Mouse (Mus musculus): ENCODE results near the gene Rgs6. TPM values are rescaled to one million over a fixed set of nuclear protein-coding genes. Genes with fewer than 3 reads are reported as not detected.
A peak's percentile ranks its signal among the peaks of the same experiment; 100 is the strongest.

Gene Rgs6
- total RNA-seq, 2 experiments from 2014 or later, result 20.6 to 20.7 TPM

- DNase-seq (ENCODE audit: low spot score in 2 of 2), result no peak
Measured at GRCm38 (mm10) chr12:82751846-82752245, 163.8 kb downstream of the Rgs6 start.

- no peak for DNase-seq (ENCODE audit: low spot score in 2 of 2)
Measured at GRCm38 (mm10) chr12:82754501-82754900, 166.4 kb downstream of the Rgs6 start.

GRCm38 (mm10) chr12:82756756-82757155, 168.7 kb downstream of the Rgs6 start:
- DNase-seq (ENCODE audit: low spot score in 2 of 2), result peak; percentile 13 to 16

GRCm38 (mm10) chr12:82757367-82757766, 169.3 kb downstream of the Rgs6 start:
- DNase-seq (ENCODE audit: low spot score in 2 of 2), result no peak

- DNase-seq (ENCODE audit: low spot score in 2 of 2), result no peak
Measured at GRCm38 (mm10) chr12:82762046-82762445, 174.0 kb downstream of the Rgs6 start.

GRCm38 (mm10) chr12:82768726-82769125, 180.6 kb downstream of the Rgs6 start:
- DNase-seq (ENCODE audit: low spot score in 2 of 2), result no peak

GRCm38 (mm10) chr12:82772215-82772614, 184.1 kb downstream of the Rgs6 start:
- no peak for DNase-seq (ENCODE audit: low spot score in 2 of 2)

GRCm38 (mm10) chr12:82774576-82774975, 186.5 kb downstream of the Rgs6 start:
- DNase-seq (ENCODE audit: low spot score in 2 of 2), result no peak

GRCm38 (mm10) chr12:82776686-82777085, 188.6 kb downstream of the Rgs6 start:
- DNase-seq (ENCODE audit: low spot score in 2 of 2), result no peak

GRCm38 (mm10) chr12:82780936-82781335, 192.8 kb downstream of the Rgs6 start:
- no peak for DNase-seq (ENCODE audit: low spot score in 2 of 2)

- no peak for DNase-seq (ENCODE audit: low spot score in 2 of 2)
Measured at GRCm38 (mm10) chr12:82781414-82781813, 193.3 kb downstream of the Rgs6 start.

- no peak for DNase-seq (ENCODE audit: low spot score in 2 of 2)
Measured at GRCm38 (mm10) chr12:82792122-82792521, 204.0 kb downstream of the Rgs6 start.

GRCm38 (mm10) chr12:82799892-82800291, 211.8 kb downstream of the Rgs6 start:
- no peak for DNase-seq (ENCODE audit: low spot score in 2 of 2)

- DNase-seq (ENCODE audit: low spot score in 2 of 2), result no peak
Measured at GRCm38 (mm10) chr12:82801736-82802135, 213.6 kb downstream of the Rgs6 start.

GRCm38 (mm10) chr12:82802711-82803110, 214.6 kb downstream of the Rgs6 start:
- DNase-seq (ENCODE audit: low spot score in 2 of 2), result no peak

- no peak for DNase-seq (ENCODE audit: low spot score in 2 of 2)
Measured at GRCm38 (mm10) chr12:82805167-82805566, 217.1 kb downstream of the Rgs6 start.

- no peak for DNase-seq (ENCODE audit: low spot score in 2 of 2)
Measured at GRCm38 (mm10) chr12:82810631-82811030, 222.5 kb downstream of the Rgs6 start.

- DNase-seq (ENCODE audit: low spot score in 2 of 2), result no peak
Measured at GRCm38 (mm10) chr12:82815982-82816381, 227.9 kb downstream of the Rgs6 start.

GRCm38 (mm10) chr12:82819328-82819727, 231.2 kb downstream of the Rgs6 start:
- peak; percentile 22 to 38 for DNase-seq (ENCODE audit: low spot score in 2 of 2)

GRCm38 (mm10) chr12:82819991-82820390, 231.9 kb downstream of the Rgs6 start:
- DNase-seq (ENCODE audit: low spot score in 2 of 2), result peak; percentile 12 to 24

- DNase-seq (ENCODE audit: low spot score in 2 of 2), result no peak
Measured at GRCm38 (mm10) chr12:82822821-82823620, 234.9 kb downstream of the Rgs6 start.

- DNase-seq (ENCODE audit: low spot score in 2 of 2), result no peak
Measured at GRCm38 (mm10) chr12:82830333-82830732, 242.2 kb downstream of the Rgs6 start.

- no peak for DNase-seq (ENCODE audit: low spot score in 2 of 2)
Measured at GRCm38 (mm10) chr12:82838544-82838943, 250.5 kb downstream of the Rgs6 start.

Measured in layer of hippocampus, postnatal 10 days (tissue).